Mouse (Mus musculus): Measurements from ENCODE around the gene Srcap. TPM values are rescaled to one million over a fixed set of nuclear protein-coding genes. Genes with fewer than 3 reads are reported as not detected.
A peak's percentile ranks its signal among the peaks of the same experiment; 100 is the strongest.

Gene Srcap
- polyA plus RNA-seq, 1 experiment, result 98.5 TPM

DNA sequence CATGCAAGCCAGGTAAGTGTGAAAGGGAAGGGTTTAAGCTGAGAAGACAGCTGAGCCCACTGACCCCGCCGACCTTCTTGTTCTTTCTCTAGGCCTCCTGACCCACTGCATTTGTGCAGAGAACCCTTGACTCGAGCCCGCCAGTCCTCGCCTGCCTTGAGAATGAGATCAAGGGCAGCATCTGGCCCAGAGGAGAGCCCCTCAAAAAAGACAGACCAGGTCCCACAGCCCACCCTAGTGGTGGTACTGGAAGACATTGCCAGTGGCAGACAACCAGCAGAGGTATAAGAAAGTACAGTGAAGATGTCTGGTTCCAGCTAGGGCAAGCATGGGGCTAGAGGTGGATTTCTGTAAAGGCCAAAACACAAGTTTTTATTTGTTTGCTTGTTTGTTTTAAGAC, 38.1 kb upstream of the Srcap start:
- Histone ChIP-seq H3K4me1 (ENCODE audit: control insufficient read depth, insufficient read depth, low read length) (no peaks in the 10 kb centered on the region; the same call in 1 of the 2 replicates), H3K4me3 (replicated peaks; ENCODE audit: control insufficient read depth, low read depth, low read length) (no peak overlapping the region), H3K27ac (ENCODE audit: control insufficient read depth, insufficient read depth, low read depth, low read length, poor library complexity) (no peak overlapping the region)
- TF ChIP-seq POLR2A (IDR thresholded peaks at IDR 0.05; ENCODE audit: borderline replicate concordance, control insufficient read depth, low read depth, low read length) (no peak), CTCF (IDR thresholded peaks at IDR 0.05; ENCODE audit: control insufficient read depth, insufficient read depth, low read length) (no peak)
- WGBS, result 89% methylated on average over 5 of the region's 5 CpGs

DNA sequence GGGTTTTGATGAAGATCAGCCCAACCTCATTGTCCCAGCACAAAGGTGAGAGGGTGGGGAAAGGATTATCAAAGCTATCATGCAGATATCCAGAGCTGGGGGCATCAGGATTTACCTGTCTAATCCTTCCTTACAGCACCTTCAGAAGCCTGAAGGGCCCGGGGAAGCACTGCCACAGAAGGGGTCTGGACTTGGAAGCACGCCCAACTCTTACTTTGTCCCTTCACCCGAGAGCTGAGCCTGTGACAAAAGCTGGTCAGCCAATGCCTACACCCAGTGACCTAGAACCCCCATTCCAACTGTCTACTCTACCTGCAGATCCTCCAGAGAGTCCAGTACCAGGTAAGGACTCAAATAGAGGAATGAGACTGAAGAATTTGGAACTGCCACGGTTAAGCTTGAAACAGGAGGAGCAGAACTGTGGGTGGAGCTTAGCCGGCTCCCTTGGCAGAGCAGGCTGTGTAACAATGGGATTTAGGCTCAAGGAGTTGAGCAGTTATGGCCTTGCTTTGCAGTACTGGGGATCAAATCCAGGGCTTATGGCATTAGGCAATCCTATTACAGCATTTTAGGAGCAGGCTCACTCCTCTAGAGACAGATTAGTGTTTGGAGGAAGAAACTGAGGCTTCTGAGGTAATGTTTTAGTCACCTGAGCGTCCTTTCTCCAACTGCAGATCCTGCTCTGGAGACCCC, 37.3 kb upstream of the Srcap start:
- 86% methylated on average over 6 of the region's 6 CpGs for WGBS
- Histone ChIP-seq H3K4me3 (replicated peaks; ENCODE audit: control insufficient read depth, low read depth, low read length) (no peak overlapping the region), H3K27ac (ENCODE audit: control insufficient read depth, insufficient read depth, low read depth, low read length, poor library complexity) (no peak overlapping the region), H3K4me1 (ENCODE audit: control insufficient read depth, insufficient read depth, low read length) (no peaks in the 10 kb centered on the region; the same call in 1 of the 2 replicates)
- no peak for TF ChIP-seq CTCF (IDR thresholded peaks at IDR 0.05; ENCODE audit: control insufficient read depth, insufficient read depth, low read length)
- no peak for TF ChIP-seq POLR2A (IDR thresholded peaks at IDR 0.05; ENCODE audit: borderline replicate concordance, control insufficient read depth, low read depth, low read length)

DNA sequence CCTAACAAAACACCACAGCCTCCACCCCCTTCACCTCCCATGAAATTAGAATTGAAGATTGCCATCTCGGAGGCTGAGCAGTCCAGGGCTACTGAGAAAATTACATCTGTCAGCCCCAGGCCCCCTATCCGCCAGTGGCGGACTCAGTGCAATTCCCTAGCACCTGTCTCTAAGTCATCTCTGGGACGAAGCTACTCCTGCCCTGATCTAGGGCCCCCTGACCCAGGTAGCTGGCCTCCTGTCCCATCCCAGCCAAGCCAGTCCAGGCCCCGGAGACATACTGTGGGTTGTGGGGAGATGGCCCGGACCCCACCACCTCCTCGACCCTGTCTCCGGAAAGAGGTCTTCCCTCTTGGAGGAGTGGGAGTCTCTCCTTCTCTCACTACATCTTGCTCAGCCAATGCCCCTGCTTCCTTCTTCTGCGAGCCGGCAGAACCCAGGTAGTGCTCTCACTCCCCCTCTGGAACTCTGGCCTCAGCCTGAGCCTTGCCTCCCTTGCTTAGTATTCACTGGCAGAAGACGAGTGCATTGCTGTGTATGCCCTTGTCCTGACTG, 36.5 kb upstream of the Srcap start:
- WGBS, result 93% methylated on average over 11 of the region's 11 CpGs
- TF ChIP-seq CTCF (IDR thresholded peaks at IDR 0.05; ENCODE audit: control insufficient read depth, insufficient read depth, low read length), result no peak
- TF ChIP-seq POLR2A (IDR thresholded peaks at IDR 0.05; ENCODE audit: borderline replicate concordance, control insufficient read depth, low read depth, low read length), result no peak
- H3K27ac ChIP-seq (ENCODE audit: control insufficient read depth, insufficient read depth, low read depth, low read length, poor library complexity), result no peak overlapping the region
- no peaks in the 10 kb centered on the region; the same call in 1 of the 2 replicates for H3K4me1 ChIP-seq (ENCODE audit: control insufficient read depth, insufficient read depth, low read length)
- no peak overlapping the region for H3K4me3 ChIP-seq (replicated peaks; ENCODE audit: control insufficient read depth, low read depth, low read length)

DNA sequence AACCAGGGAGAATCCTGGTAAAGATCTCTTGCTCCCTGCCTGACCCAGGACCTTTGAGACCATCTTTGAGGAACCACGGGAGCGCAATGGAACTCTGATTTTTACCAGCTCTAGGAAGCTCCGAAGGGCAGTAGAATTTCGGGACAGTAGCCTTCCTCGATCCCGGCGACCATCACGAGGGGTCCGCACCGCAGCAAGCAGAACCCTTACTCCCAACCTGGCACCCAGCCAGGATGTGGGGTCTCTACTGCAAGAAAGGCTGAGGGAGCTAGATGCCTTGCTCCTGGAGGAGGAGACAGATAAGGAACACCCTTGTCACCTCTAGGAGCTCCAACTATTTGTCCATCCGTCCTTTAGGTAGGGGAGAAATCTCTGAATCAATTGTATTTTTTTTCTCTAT, 35.4 kb upstream of the Srcap start:
- no peak overlapping the region for H3K27ac ChIP-seq (ENCODE audit: control insufficient read depth, insufficient read depth, low read depth, low read length, poor library complexity)
- WGBS, result 95% methylated on average over 11 of the region's 11 CpGs
- H3K4me1 ChIP-seq (ENCODE audit: control insufficient read depth, insufficient read depth, low read length), result no peaks in the 10 kb centered on the region; the same call in 1 of the 2 replicates
- TF ChIP-seq CTCF (IDR thresholded peaks at IDR 0.05; ENCODE audit: control insufficient read depth, insufficient read depth, low read length), result no peak
- no peak for TF ChIP-seq POLR2A (IDR thresholded peaks at IDR 0.05; ENCODE audit: borderline replicate concordance, control insufficient read depth, low read depth, low read length)
- H3K4me3 ChIP-seq (replicated peaks; ENCODE audit: control insufficient read depth, low read depth, low read length), result no peak overlapping the region

DNA sequence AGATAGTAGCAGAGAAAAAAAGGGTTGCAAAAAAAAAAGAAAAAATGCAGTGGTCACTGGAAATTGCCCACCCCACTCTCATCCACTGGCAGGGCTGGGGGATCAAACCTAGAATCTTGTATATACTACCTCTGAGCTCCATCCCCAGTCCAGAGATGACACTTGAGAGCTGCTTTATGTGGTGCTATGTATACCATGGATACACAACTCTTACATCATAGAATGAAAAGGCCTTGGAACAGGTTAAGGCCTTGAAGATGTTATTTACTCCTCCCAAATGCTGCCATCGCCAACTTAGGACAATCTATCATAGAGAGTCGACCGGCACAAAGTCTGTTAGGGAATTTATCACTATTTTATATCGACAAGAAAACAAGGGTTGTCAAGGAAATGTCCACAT, 34.9 kb upstream of the Srcap start:
- H3K4me3 ChIP-seq (replicated peaks; ENCODE audit: control insufficient read depth, low read depth, low read length), result no peak overlapping the region
- TF ChIP-seq POLR2A (IDR thresholded peaks at IDR 0.05; ENCODE audit: borderline replicate concordance, control insufficient read depth, low read depth, low read length), result no peak
- TF ChIP-seq CTCF (IDR thresholded peaks at IDR 0.05; ENCODE audit: control insufficient read depth, insufficient read depth, low read length), result no peak
- no peak overlapping the region for H3K27ac ChIP-seq (ENCODE audit: control insufficient read depth, insufficient read depth, low read depth, low read length, poor library complexity)
- 74% methylated on average over 4 of the region's 4 CpGs for WGBS
- H3K4me1 ChIP-seq (ENCODE audit: control insufficient read depth, insufficient read depth, low read length), result no peaks in the 10 kb centered on the region; the same call in 1 of the 2 replicates

DNA sequence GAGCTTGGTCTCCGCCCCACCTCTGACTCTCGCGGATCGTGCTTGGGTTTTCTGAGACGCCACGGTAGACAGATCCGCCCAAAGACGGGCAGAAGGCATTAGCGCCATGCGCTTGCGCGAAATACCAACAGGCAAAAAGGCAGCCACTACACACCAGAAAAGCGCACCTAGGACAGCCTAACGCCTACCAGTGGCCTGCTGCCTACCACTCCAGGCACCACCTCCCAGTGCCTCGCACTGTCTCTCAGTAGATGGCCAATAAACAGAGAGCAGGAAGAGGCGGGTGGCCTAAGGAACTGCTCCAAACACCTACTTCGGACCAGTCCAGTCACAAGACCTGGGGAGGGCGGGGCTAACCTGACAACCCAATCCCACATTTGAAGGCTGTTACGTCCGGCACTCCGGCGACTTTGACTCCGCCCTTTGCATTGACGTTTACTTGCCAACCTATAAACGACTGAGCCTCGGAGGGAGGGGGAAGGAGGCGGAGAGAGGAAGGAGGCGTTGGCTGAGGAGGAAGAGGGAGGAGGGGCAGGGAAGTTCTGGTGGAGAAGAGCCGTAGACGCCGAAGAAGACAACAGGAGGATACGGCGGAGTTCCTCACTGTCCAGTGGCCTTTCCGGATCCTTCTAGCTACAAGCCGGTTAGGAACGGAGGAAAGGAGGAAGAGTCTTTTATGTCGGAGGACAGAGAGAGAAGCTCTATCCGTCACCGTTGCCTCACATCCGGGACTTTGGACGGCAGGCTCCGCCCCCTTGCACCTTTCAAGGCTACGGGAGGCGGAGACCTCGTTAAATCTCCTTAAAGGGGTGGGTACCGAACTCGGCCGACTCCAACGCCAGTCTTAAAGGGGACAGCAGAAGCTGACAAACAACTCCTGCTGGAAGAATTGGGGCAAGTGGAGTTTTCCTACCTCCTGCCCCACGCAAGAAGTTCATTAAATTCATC, 33.8 kb upstream of the Srcap start:
- TF ChIP-seq POLR2A (IDR thresholded peaks at IDR 0.05; ENCODE audit: borderline replicate concordance, control insufficient read depth, low read depth, low read length) (peak; percentile 87), CTCF (IDR thresholded peaks at IDR 0.05; ENCODE audit: control insufficient read depth, insufficient read depth, low read length) (0 out of 2 replicates have a peak, but pooled peaks have one; percentile 1)

DNA sequence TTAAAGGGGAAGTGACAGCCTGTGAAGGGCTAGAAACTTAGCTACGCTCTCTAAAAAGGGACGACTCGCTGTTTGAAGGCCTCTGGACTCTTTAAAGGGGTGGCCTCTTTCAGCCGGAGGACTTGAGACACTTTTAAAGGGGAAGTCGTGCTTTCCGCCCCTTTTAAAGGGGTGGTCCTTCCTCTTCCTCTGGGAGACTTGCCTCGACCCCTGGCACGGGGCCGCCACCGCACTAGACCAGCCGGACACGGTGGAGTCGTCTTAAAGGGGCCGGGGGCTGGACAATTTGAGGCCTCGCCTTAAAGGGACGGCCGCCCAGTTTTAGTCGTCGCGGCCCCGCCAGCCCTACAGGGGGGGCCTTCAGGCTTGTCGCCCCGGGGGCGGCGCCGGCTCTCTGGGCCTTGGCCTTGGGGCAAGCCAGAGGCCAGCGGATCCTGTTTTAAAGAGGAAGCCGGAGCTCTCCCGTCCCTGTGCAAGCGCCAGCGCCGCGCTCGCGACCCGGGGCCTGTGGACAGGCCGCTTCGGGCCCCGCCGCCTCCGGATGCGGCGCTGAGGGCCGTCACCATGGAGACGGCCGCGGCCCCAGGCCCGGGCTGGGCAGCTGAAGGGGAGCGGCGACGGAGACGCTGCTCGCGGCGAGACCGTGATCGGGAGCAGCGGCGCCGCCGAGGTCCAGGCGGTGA, 33.0 kb upstream of the Srcap start, which contains the start of gene Fbrs:
TSS of gene Fbrs (plus strand) at position 565 of the 683 bp plus-strand sequence.
- under 1% methylated on average over 62 of the region's 62 CpGs for WGBS
- Histone ChIP-seq H3K4me3 (replicated peaks; ENCODE audit: control insufficient read depth, low read depth, low read length) (peak within 1 kb of the TSS; percentile 66), H3K4me1 (ENCODE audit: control insufficient read depth, insufficient read depth, low read length) (no peaks in the 10 kb centered on the region; the same call in 1 of the 2 replicates), H3K27ac (ENCODE audit: control insufficient read depth, insufficient read depth, low read depth, low read length, poor library complexity) (peak within 1 kb of the TSS; percentile 91)
- TF ChIP-seq CTCF (IDR thresholded peaks at IDR 0.05; ENCODE audit: control insufficient read depth, insufficient read depth, low read length) (no peak), POLR2A (IDR thresholded peaks at IDR 0.05; ENCODE audit: borderline replicate concordance, control insufficient read depth, low read depth, low read length) (peak; percentile 45; the same call in 1 of the 2 replicates)

More for the DNA sequence above, 33.8 kb upstream of the Srcap start:
- H3K27ac ChIP-seq (ENCODE audit: control insufficient read depth, insufficient read depth, low read depth, low read length, poor library complexity), result peak overlapping the region; percentile 91
- WGBS, result under 1% methylated on average over 50 of the region's 50 CpGs
- peak overlapping the region; percentile 66 for H3K4me3 ChIP-seq (replicated peaks; ENCODE audit: control insufficient read depth, low read depth, low read length)
- no peaks in the 10 kb centered on the region; the same call in 1 of the 2 replicates for H3K4me1 ChIP-seq (ENCODE audit: control insufficient read depth, insufficient read depth, low read length)

All from bone marrow, adult 2 months (tissue).